Mouse (Mus musculus): ENCODE results near the gene Abat. TPM values are rescaled to one million over a fixed set of nuclear protein-coding genes. Genes with fewer than 3 reads are reported as not detected.
"Not testable (repeated sequence)": the region's sequence is repeated elsewhere in the genome, so short reads cannot be mapped to it uniquely, and the experiment has no call there.

The Abat gene
- polyA plus RNA-seq, 1 experiment from 2014 or later, result 22.8 TPM

- H3K4me1 ChIP-seq, result no peaks in the 10 kb centered on the region
- no peak overlapping the region for H3K27ac ChIP-seq (replicated peaks)
- WGBS, result 68% methylated on average over 7 of the region's 7 CpGs
- no peak overlapping the region for H3K4me2 ChIP-seq (replicated peaks)
- no peak overlapping the region for H3K9ac ChIP-seq
- ATAC-seq (ENCODE audit: insufficient number of reproducible peaks, low FRiP score, low TSS enrichment, low read depth), result no peak
- no peak overlapping the region for H3K4me3 ChIP-seq (replicated peaks)
- peaks cover 4% of the 10 kb centered on the region; the same call in 1 of the 2 replicates for H3K36me3 ChIP-seq
- no peaks in the 10 kb centered on the region for H3K9me3 ChIP-seq (replicated peaks)
- H3K27me3 ChIP-seq, result no peaks in the 10 kb centered on the region
These were observed 19.7 kb downstream of the Abat start for GRCm38 (mm10) chr16:8532894-8533293.

- no peaks in the 10 kb centered on the region for H3K9me3 ChIP-seq (replicated peaks)
- no peak overlapping the region for H3K9ac ChIP-seq
- H3K27ac ChIP-seq (replicated peaks), result no peak overlapping the region
- H3K4me1 ChIP-seq, result no peaks in the 10 kb centered on the region
- H3K27me3 ChIP-seq, result no peaks in the 10 kb centered on the region
- no peak for ATAC-seq (ENCODE audit: insufficient number of reproducible peaks, low FRiP score, low TSS enrichment, low read depth)
- no peak overlapping the region for H3K4me2 ChIP-seq (replicated peaks)
- H3K36me3 ChIP-seq, result peaks cover 4% of the 10 kb centered on the region; the same call in 1 of the 2 replicates
- H3K4me3 ChIP-seq (replicated peaks), result no peak overlapping the region
- 92% methylated on average over 6 of the region's 6 CpGs for WGBS
These were observed 20.2 kb downstream of the Abat start for GRCm38 (mm10) chr16:8533477-8533876.

GRCm38 (mm10) chr16:8534466-8535200, 21.4 kb downstream of the Abat start:
- H3K27me3 ChIP-seq, result no peaks in the 10 kb centered on the region
- H3K9ac ChIP-seq, result no peak overlapping the region
- peaks cover 4% of the 10 kb centered on the region; the same call in 1 of the 2 replicates for H3K36me3 ChIP-seq
- no peak for ATAC-seq (ENCODE audit: insufficient number of reproducible peaks, low FRiP score, low TSS enrichment, low read depth)
- no peaks in the 10 kb centered on the region for H3K9me3 ChIP-seq (replicated peaks)
- WGBS, result 82% methylated on average over 11 of the region's 11 CpGs
- H3K27ac ChIP-seq (replicated peaks), result no peak overlapping the region
- no peak overlapping the region for H3K4me3 ChIP-seq (replicated peaks)
- H3K4me1 ChIP-seq, result peaks cover 10% of the 10 kb centered on the region; the same call in 1 of the 2 replicates
- H3K4me2 ChIP-seq (replicated peaks), result no peak overlapping the region

GRCm38 (mm10) chr16:8535411-8535810, 22.2 kb downstream of the Abat start:
- Histone ChIP-seq H3K36me3 (peaks cover 4% of the 10 kb centered on the region; the same call in 1 of the 2 replicates), H3K9ac (no peak overlapping the region), H3K4me1 (peaks cover 10% of the 10 kb centered on the region; the same call in 1 of the 2 replicates), H3K9me3 (replicated peaks) (no peaks in the 10 kb centered on the region), H3K27ac (replicated peaks) (no peak overlapping the region), H3K4me2 (replicated peaks) (no peak overlapping the region), H3K4me3 (replicated peaks) (no peak overlapping the region), H3K27me3 (no peaks in the 10 kb centered on the region)
- 84% methylated on average over 6 of the region's 6 CpGs for WGBS
- no peak for ATAC-seq (ENCODE audit: insufficient number of reproducible peaks, low FRiP score, low TSS enrichment, low read depth)

- WGBS, result 34% methylated on average over 9 of the region's 9 CpGs
- H3K4me1 ChIP-seq, result peaks cover 17% of the 10 kb centered on the region; the same call in 1 of the 2 replicates
- 0 out of 2 replicates have a peak, but pooled peaks have one; percentile 40 for ATAC-seq (ENCODE audit: insufficient number of reproducible peaks, low FRiP score, low TSS enrichment, low read depth)
These were observed 26.1 kb downstream of the Abat start for GRCm38 (mm10) chr16:8539150-8539865.

GRCm38 (mm10) chr16:8540859-8541314, 27.7 kb downstream of the Abat start:
- H3K36me3 ChIP-seq, result no peaks in the 10 kb centered on the region
- ATAC-seq (ENCODE audit: insufficient number of reproducible peaks, low FRiP score, low TSS enrichment, low read depth), result peak; percentile 79
- WGBS, result 41% methylated on average over 3 of the region's 3 CpGs
- H3K9me3 ChIP-seq (replicated peaks), result no peaks in the 10 kb centered on the region
- H3K4me2 ChIP-seq (replicated peaks), result no peak overlapping the region
- peak overlapping the region; percentile 58; the same call in 1 of the 2 replicates for H3K27ac ChIP-seq (replicated peaks)
- H3K9ac ChIP-seq, result no peak overlapping the region
- no peaks in the 10 kb centered on the region for H3K27me3 ChIP-seq
- H3K4me1 ChIP-seq, result peaks cover 17% of the 10 kb centered on the region; the same call in 1 of the 2 replicates
- H3K4me3 ChIP-seq (replicated peaks), result no peak overlapping the region

More at GRCm38 (mm10) chr16:8539150-8539865, 26.1 kb downstream of the Abat start:
- Histone ChIP-seq H3K27ac (replicated peaks) (no peak overlapping the region), H3K27me3 (no peaks in the 10 kb centered on the region), H3K36me3 (no peaks in the 10 kb centered on the region), H3K4me3 (replicated peaks) (no peak overlapping the region), H3K9ac (no peak overlapping the region), H3K4me2 (replicated peaks) (no peak overlapping the region), H3K9me3 (replicated peaks) (no peaks in the 10 kb centered on the region)

- Histone ChIP-seq H3K9ac (no peak overlapping the region), H3K4me2 (replicated peaks) (no peak overlapping the region), H3K36me3 (no peaks in the 10 kb centered on the region; the same call in 1 of the 2 replicates), H3K4me1 (no peaks in the 10 kb centered on the region), H3K27ac (replicated peaks) (no peak overlapping the region), H3K4me3 (replicated peaks) (no peak overlapping the region), H3K27me3 (no peaks in the 10 kb centered on the region), H3K9me3 (replicated peaks) (no peaks in the 10 kb centered on the region)
- WGBS, result 94% methylated on average over 2 of the region's 2 CpGs
- no peak for ATAC-seq (ENCODE audit: insufficient number of reproducible peaks, low FRiP score, low TSS enrichment, low read depth)
These were observed 34.6 kb downstream of the Abat start for GRCm38 (mm10) chr16:8547836-8548235.

GRCm38 (mm10) chr16:8549506-8549905, 36.3 kb downstream of the Abat start:
- no peak overlapping the region for H3K9ac ChIP-seq
- no peaks in the 10 kb centered on the region for H3K27me3 ChIP-seq
- no peak overlapping the region for H3K27ac ChIP-seq (replicated peaks)
- no peak overlapping the region for H3K4me3 ChIP-seq (replicated peaks)
- WGBS, result 65% methylated on average over 9 of the region's 9 CpGs
- H3K9me3 ChIP-seq (replicated peaks), result no peaks in the 10 kb centered on the region
- no peaks in the 10 kb centered on the region; the same call in 1 of the 2 replicates for H3K36me3 ChIP-seq
- no peak for ATAC-seq (ENCODE audit: insufficient number of reproducible peaks, low FRiP score, low TSS enrichment, low read depth)
- H3K4me1 ChIP-seq, result no peaks in the 10 kb centered on the region
- H3K4me2 ChIP-seq (replicated peaks), result no peak overlapping the region

GRCm38 (mm10) chr16:8554351-8554750, 41.1 kb downstream of the Abat start:
- H3K4me3 ChIP-seq (replicated peaks), result no peak overlapping the region
- no peak overlapping the region for H3K4me2 ChIP-seq (replicated peaks)
- H3K9ac ChIP-seq, result no peak overlapping the region

GRCm38 (mm10) chr16:8554751-8555150, 41.5 kb downstream of the Abat start:
- H3K4me3 ChIP-seq (replicated peaks); H3K4me2 ChIP-seq (replicated peaks); H3K9ac ChIP-seq; H3K9me3 ChIP-seq (replicated peaks); H3K4me1 ChIP-seq; H3K36me3 ChIP-seq; H3K27me3 ChIP-seq; ATAC-seq (ENCODE audit: insufficient number of reproducible peaks, low FRiP score, low TSS enrichment, low read depth); H3K27ac ChIP-seq (replicated peaks): not testable (repeated sequence)
- 92% methylated on average over 2 of the region's 2 CpGs for WGBS

More at GRCm38 (mm10) chr16:8554351-8554750, 41.1 kb downstream of the Abat start:
- Histone ChIP-seq H3K27me3 (no peaks in the 10 kb centered on the region), H3K36me3 (no peaks in the 10 kb centered on the region), H3K27ac (replicated peaks) (no peak overlapping the region), H3K9me3 (replicated peaks) (no peaks in the 10 kb centered on the region; the same call in 1 of the 2 replicates), H3K4me1 (no peaks in the 10 kb centered on the region)
- 81% methylated on average over 3 of the region's 3 CpGs for WGBS
- no peak for ATAC-seq (ENCODE audit: insufficient number of reproducible peaks, low FRiP score, low TSS enrichment, low read depth)

GRCm38 (mm10) chr16:8555371-8555770, 42.1 kb downstream of the Abat start:
- WGBS, result 78% methylated on average over 3 of the region's 3 CpGs
- H3K9ac ChIP-seq; H3K4me1 ChIP-seq; H3K4me3 ChIP-seq (replicated peaks); H3K36me3 ChIP-seq; H3K4me2 ChIP-seq (replicated peaks); H3K27me3 ChIP-seq; ATAC-seq (ENCODE audit: insufficient number of reproducible peaks, low FRiP score, low TSS enrichment, low read depth); H3K27ac ChIP-seq (replicated peaks); H3K9me3 ChIP-seq (replicated peaks): not testable (repeated sequence)

All from embryonic facial prominence, embryonic 15.5 days (tissue).